Mouse (Mus musculus): ENCODE measurements around the gene Lgals7.

- no peak for TF ChIP-seq CTCF (IDR thresholded peaks at IDR 0.05; ENCODE audit: borderline replicate concordance, insufficient read depth, low read depth, low read length)
- no peak for TF ChIP-seq POLR2A (IDR thresholded peaks at IDR 0.05; ENCODE audit: borderline replicate concordance, insufficient read depth, low read length)
These were observed 3.3 kb downstream of the Lgals7 start for GRCm38 (mm10) chr7:28866769-28867507.

Data from cerebellum, adult 2 months (tissue).